In genomic region chr12:80210791-80211612, GRCm38 (mm10) we compare ENCODE assay signal across 8 mouse cellular contexts. TPM values are rescaled to one million over a fixed set of nuclear protein-coding genes. Genes with fewer than 3 reads are reported as not detected.
DNase-seq lines count a peak whose midpoint lies in the region; ATAC-seq and TF ChIP-seq lines count a peak whose summit lies in the region.

No protein-coding gene starts in this region.

- no peak overlapping the region; the same call in 1 of the 2 replicates for H3K9ac ChIP-seq in stomach, postnatal 0 days (ENCODE audit: low read length)
- no peak overlapping the region for H3K9ac ChIP-seq in forebrain, embryonic 13.5 days

- intact Hi-C loops in gastrocnemius, postnatal 14 days (cut with DNase I; ENCODE audit: low total_unique reads): no loop called here

- H3K4me3 ChIP-seq in stomach, postnatal 0 days (ENCODE audit: low read depth, low read length): no peak overlapping the region
- H3K4me3 ChIP-seq in forebrain, embryonic 13.5 days: no peak overlapping the region

- ATAC-seq in stomach, postnatal 0 days (ENCODE audit: low FRiP score, low TSS enrichment): no peak
- no peak for ATAC-seq in forebrain, embryonic 13.5 days

- H3K27me3 ChIP-seq in stomach, postnatal 0 days (ENCODE audit: control insufficient read depth, insufficient read depth, low read length): no peaks in the 10 kb centered on the region
- H3K27me3 ChIP-seq in forebrain, embryonic 13.5 days: no peaks in the 10 kb centered on the region

- H3K27ac ChIP-seq in stomach, postnatal 0 days (replicated peaks): peak overlapping the region; percentile 59
- no peak overlapping the region for H3K27ac ChIP-seq in forebrain, embryonic 13.5 days

- H3K36me3 ChIP-seq in stomach, postnatal 0 days (ENCODE audit: control insufficient read depth, insufficient read depth, low read length): no peaks in the 10 kb centered on the region
- H3K36me3 ChIP-seq in forebrain, embryonic 13.5 days (ENCODE audit: poor library complexity, severe bottlenecking): no peaks in the 10 kb centered on the region

- TF ChIP-seq EP300 in stomach, postnatal 0 days (optimal IDR thresholded peaks at IDR 0.05): no peak

- no peak for TF ChIP-seq CTCF in stomach, postnatal 0 days (IDR thresholded peaks at IDR 0.05; ENCODE audit: low read depth)

- H3K4me1 ChIP-seq in stomach, postnatal 0 days (replicated peaks; ENCODE audit: control insufficient read depth, insufficient read depth): peaks cover 15% of the 10 kb centered on the region
- H3K4me1 ChIP-seq in forebrain, embryonic 13.5 days: 0 out of 2 replicates have a peak, but pooled peaks cover 5% of the 10 kb centered on the region

- H3K4me2 ChIP-seq in stomach, postnatal 0 days (replicated peaks; ENCODE audit: low read depth): no peak overlapping the region
- H3K4me2 ChIP-seq in forebrain, embryonic 13.5 days: no peak overlapping the region

- WGBS in stomach, postnatal 0 days: 52% methylated on average over 4 of the region's 4 CpGs
- 73% methylated on average over 4 of the region's 4 CpGs for WGBS in forebrain, embryonic 13.5 days

- peak; percentile 9 for DNase-seq in heart, postnatal 4 days
- no peak for DNase-seq in heart, adult 11 months
- peak; percentile 56 for DNase-seq in thymus, postnatal 0 days (ENCODE audit: low spot score)
- no peak for DNase-seq in thymus, postnatal 10 days (ENCODE audit: low spot score in 2 of 2)
- DNase-seq in induced T-regulatory cell, adult 2 months (ENCODE audit: low read depth): peak; percentile 10
- DNase-seq in stomach, postnatal 0 days (ENCODE audit: low spot score): no peak
- no peak for DNase-seq in gastrocnemius, postnatal 14 days

- no peaks in the 10 kb centered on the region for H3K9me3 ChIP-seq in stomach, postnatal 0 days (ENCODE audit: control insufficient read depth, low read length)
- H3K9me3 ChIP-seq in forebrain, embryonic 13.5 days (replicated peaks): no peaks in the 10 kb centered on the region

RNA-seq across cellular contexts. Expression of gene Actn1, which starts 49.2 kb away (rescaled TPM):
- total RNA-seq in heart, postnatal 4 days (2021): 100 to 1,000 TPM; 114 to 116 TPM
- 36.9 and 41.0 TPM in 2 replicates for polyA plus RNA-seq in thymus, postnatal 0 days (2015; fragmentation: Nextera tagmentation; extraction: Ambion mirVana)
- 32.2 and 36.8 TPM in 2 replicates for polyA plus RNA-seq in stomach, postnatal 0 days (2015; fragmentation: Nextera tagmentation; extraction: Ambion mirVana)
- 10 to 100 TPM; 18.3 to 22.5 TPM for total RNA-seq in gastrocnemius, postnatal 14 days (2021)
- polyA plus RNA-seq in forebrain, embryonic 13.5 days (2015; fragmentation: Nextera tagmentation; extraction: Ambion mirVana): 9.3 and 9.9 TPM in 2 replicates

Comparison
In these comparisons a context has a peak if more than half of its experiments do, and no peak if none do; other contexts are left out.
1. DNase-seq: peak in heart, postnatal 4 days (single experiment), thymus, postnatal 0 days (single experiment) and induced T-regulatory cell, adult 2 months (single experiment); none in heart, adult 11 months (single experiment), thymus, postnatal 10 days (0 of 2), stomach, postnatal 0 days (single experiment) and gastrocnemius, postnatal 14 days (single experiment).